Mouse (Mus musculus): Measurements from ENCODE around the gene Cd151.
A peak's percentile ranks its signal among the peaks of the same experiment; 100 is the strongest.
"Not testable (repeated sequence)": the region's sequence is repeated elsewhere in the genome, so short reads cannot be mapped to it uniquely, and the experiment has no call there.

Cd151 gene

DNA sequence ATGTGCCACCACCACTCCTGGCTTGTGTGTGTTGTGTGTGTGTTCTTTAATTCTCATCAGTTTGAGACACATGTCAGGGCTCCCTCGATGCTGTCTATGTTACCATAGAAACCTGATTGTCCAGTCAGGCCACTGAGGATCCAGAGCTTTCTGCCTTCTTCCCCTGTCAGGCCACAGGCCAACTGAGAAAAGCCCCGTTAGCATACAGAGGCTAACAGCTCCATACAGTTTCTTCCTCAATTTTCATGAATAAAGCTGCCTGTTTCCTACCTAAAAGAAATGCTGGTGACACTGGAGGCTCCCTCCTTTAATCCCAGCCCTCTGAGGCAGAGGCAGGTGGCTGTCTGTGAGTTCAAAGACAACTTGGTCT is 30.7 kb upstream of the Cd151 start:
- DNase-seq: no peak

DNA sequence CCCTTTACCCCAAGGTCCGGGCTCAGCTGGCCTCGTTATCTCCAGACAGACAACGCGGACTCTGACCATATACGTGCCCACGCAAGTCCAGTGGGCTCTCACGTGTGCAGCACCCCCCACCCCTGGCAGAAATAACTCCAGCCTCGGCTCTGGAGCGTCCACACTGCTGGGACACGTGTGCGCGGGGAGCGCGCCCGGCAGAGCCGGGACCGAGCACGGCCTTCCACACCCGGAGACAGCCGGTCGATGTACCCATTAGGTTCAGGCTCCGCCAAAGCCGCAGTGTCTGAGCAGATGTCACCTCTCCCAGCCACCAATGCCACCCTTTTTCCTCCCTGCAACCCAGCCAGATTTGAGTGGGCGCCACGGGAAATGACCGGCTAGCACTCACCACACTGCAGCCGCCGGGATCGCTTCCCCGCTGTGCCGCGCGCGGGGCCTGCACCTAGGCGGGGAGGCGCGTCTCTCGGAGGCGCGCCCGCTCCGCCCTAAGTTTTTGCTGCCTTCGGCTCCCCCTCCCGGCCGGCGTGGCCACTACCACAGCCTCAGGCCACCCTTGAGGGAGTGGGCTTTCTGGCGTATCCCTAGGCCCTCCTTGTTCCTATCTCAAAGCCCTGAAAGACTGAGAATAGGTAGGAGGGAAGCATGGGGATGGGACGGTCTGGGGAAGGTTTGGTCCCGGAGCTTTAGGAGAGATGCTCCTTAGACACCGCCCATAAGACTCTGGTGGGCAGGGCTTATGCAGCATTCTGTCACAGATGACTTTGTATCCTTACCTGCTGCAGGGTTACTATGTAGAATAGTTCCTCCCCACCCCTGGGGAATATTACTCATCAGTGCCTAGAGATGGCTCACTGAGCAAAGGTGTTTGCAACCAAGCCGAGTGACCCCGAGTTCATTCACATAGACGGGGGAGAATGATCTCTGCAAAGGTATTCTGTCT is 29.7 kb upstream of the Cd151 start, which contains the start of gene Slc25a22:
Gene Slc25a22, minus strand, starts transcription at position 715 of the 943 bp plus-strand sequence.
- peak; percentile 77 for DNase-seq

DNA sequence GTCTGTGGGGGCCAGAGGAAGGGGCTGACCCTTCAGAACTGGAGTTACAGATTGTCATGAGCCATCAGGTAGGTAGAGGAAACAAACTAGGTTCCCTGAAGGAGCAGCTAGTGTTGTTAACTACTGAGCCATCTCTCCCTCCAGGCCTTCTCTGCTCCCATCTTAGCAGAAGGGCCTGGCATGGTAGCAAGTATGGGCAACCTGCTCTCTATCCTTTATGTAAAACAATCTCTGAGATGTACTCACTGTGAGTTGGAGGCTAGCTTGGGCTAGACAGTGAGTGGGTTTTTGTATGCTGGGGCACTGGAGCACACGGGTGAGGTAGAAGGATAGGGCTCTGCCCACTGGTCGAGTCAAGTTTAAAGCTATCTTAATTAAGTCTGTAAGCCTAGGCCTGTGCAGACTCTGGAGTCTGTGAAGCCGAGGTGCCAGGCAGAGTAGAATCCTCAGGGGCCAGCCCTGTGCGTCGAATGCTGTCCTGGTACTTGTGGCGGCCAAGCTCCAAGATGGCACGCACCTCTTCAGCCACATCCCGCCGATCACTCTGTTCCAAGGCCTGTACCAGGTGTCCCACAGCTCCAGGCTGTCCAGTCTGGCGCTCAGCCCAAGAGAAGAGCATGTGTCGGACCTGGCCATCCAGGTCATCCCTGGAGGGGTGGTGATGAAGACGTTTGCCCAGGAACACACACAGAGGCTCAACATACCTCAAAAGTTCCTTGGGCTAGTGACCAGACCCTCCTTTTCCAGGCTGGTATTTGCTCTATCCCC is 28.8 kb upstream of the Cd151 start:
- DNase-seq: no peak

DNA sequence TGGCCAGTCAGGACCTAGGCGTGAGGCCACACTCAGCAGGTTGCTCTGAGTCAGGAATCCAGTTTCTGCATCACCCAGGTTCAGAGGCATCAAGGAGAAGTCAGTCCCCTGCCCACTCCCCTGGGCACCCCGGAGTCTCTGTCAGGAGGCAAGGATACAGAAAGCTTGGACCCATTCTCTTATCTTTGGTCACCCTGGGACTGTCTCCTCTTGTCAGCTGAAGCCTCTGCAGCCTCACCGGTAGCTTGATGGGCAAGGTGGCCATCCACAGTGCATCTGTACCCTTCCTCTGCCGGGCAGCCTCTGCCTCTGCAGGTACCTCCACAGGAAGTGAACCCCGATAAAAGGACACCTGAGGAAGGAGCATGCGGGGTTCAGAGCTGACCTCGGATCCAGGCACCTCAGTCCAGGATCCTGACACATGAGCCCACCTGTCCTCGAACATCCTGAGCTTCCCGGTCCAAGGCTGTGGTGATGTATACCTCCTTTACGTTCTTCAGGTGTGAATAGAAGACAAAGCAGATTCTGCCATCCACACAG is 28.0 kb upstream of the Cd151 start:
- no peak for DNase-seq

DNA sequence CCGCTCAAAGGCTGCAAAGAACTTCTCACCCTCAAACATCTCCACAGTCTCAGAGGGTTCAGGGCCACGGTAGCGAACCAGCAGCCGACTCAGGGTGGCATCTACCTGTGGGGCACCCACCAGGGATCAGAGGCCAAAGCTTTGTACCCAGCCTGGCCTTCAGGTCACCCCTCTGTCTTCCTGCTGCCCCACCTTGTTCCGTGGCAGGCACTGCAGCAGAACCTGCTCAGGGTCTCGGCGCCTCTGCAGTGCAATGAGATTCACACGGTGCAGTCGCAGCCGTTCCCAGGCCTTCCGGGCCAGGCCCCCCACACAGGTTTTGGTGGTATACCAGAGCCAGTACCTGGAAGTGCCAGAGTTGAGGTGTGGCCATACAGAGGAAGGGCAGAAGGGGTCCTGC is 27.4 kb upstream of the Cd151 start:
- no peak for DNase-seq

DNA sequence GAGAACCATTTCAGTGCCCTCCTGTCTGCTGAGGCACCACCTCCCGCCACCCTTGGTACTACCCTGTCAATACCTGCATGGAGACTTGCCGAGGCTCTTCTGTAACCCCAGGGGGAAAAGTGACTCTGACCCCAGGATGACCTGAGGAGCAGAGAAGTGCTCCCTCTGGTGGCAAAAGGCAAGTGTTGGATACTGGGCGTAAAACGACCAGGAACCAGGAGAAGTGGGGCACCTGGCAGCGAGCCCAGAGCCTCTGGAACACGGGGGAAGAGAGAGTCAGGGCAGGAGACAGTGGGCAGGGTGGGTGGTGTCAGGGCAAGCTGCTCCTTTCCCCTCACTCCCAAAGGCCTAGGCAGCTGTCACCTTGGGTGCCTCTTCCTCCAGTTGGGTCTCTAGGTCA is 26.6 kb upstream of the Cd151 start:
- DNase-seq: peak; percentile 70

DNA sequence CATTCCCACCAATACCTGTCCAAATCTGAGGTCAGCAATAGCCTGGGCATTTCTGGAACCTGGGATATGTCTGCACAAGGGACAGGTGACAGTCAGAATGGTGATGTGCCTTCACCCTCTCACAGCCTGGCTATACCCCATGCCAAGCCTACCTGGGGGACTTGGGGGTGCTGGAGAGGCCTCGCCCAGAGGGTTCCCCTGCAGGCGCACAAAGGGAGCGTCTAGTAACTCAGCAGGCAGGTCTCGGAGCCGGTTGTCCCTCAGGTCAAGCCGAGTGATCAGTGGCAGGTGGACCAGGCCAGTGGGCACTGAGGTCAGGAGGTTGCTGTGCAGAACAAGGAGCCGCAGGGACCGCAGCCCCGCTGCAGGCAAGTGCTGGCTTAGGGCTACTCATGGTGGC is 25.7 kb upstream of the Cd151 start:
- no peak for DNase-seq

DNA sequence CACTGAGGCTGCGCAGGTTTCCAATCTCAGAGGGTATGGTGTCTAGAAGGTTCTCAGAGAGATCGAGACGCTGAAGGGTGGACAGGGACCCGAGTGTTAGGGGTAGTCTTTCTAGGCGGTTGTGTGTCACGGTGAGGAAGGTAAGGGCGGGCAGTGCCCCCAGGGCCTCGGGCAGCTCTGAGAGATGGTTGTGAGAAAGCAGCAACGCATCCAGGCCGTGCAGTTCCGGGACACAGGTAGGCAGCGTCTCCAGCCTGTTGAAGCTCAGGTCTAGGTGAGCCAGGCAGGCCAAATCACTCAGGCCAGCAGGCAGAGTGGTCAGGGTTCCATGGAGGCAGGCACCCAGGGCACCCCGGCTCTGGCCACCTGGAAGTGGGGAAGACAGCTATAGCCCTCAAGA is 25.0 kb upstream of the Cd151 start:
- no peak for DNase-seq

DNA sequence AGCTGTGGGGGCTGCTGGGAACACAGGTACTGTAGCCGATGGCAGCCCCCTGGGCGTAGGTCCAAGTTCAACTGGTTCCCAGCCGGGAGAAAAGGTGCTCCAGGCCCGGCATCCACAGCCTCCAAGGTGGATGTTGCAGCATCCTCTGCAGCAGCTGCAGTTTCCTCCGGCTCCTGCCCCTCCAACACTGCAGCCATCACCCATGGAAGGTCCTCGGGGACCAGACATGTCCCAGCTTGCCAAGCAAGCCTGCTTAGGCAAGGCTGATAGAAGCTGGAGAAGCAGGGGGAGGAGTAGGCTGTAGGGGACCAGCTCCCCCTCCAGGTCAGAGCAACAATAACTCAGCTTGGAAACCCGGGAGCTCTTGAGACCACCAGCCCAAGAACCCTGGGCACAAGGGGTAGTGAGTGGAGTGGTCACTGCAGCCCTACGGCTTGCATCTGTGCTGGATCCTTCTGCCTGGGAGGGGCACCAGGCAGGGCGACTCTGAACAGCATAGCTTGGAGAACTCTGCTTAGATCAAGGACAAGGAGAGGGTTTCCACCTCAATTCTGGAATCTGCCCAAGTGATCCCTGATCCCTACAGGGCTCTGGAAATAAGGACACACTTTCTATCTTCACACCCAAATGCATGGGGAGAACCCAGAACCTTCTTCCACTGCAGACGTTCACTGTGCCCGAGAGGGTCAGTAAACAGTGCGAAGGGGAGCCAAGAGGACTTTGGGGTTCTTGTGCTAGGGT is 23.9 kb upstream of the Cd151 start:
- no peak for DNase-seq

DNA sequence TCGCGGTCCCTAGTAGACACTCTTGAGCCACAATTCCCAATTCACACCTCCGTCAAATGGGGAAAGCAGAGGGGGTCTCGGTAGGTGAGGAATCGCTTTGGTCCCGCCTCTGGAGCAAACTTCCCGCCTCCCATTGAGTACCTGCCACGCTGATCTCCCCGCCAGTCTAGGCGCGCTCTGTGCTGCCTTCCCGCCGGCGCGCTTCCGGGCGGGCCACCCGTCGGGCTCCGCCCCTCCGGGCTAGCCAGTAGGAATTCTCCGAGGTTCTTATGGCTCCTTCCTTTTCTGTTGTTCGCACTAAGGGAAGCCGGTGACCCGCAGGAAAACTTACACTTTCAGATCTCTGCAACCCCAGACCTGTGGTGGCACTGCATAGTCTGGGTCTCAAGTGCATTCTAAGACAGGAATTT is 23.4 kb upstream of the Cd151 start, which contains the start of gene Pidd1:
Gene Pidd1, minus strand, starts transcription at position 198 of the 410 bp plus-strand sequence.
- no peak for DNase-seq

DNA sequence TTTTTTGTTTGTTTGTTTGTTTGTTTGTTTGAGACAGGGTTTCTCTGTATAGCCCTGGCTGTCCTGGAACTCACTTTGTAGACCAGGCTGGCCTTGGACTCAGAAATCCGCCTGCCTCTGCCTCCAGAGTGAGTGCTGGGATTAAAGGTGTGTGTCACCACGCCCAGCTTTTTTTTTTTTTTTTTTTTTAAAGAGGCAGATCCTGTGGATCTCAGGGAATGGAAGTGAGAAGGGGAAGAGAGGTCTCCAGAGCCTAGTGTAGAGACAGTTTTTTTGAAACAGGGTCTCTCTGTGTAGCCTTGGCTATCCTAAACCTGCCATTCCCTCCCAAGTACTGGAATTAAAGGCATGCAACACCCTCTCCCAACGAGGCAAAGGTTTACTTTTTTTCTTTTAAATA is 20.8 kb upstream of the Cd151 start:
- DNase-seq: not testable (repeated sequence)

DNA sequence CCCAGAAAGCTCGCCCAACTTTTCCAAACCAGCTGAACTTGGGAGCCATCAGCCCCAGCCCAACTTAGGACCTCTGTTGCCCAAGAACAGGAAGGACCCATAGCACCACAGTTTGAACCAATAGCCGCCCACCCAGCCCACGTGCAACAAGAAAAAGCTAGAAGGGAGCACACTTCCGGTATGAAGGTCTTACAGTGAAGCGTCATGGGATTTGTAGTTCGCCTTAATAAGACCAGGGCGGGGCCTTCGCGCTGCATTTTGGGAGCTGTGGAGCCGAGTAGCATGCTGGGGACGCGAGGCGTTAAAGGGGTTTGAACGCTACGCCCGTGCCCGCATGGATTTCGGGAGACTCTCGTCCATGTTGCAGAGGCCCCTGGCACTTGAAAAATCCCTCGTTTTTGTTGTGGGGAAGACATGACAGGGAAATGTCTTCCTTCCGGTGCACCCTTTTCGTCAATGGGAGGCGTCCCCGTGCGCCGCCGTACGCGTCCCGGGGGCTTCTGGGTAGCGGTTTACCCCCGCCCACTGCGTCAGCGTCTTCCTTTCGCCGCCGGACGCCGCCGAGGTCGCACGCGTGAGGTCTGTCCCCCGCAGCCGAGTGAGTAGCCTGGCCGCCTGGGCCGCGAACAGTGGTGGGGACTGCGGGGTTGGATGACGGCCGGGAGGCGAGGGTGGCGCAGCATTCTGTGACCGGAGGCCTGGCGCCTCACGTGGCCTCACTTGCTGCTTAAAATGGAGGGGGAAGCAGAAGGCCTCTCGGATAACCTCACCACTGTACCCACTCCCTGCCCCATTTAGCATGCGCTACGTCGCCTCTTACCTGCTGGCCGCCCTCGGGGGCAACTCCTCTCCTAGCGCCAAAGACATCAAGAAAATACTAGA is 19.8 kb upstream of the Cd151 start, which contains the start of gene Rplp2:
Gene Rplp2, plus strand, starts transcription at position 261 of the 882 bp plus-strand sequence.
- DNase-seq: peak; percentile 96

DNA sequence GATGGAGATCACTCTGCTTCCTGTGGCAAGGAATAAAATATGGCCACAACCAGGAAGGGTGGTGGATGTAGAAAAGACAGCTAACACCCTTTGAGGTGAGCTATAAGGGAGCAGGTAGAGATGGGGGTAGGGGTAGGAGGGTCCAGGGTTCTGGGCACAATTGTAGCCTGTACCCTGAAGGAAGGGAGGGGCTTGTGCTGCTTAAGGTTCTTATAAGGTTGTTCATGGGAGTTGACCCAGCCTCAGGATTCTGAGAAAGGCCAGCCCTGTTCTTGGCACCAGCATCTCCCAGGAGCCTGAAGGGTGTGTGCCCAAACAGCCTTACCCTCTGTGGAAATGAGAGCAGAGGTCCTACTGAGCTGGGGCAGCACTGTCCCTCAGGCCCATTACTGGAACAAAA is 15.3 kb upstream of the Cd151 start:
- no peak for DNase-seq

DNA sequence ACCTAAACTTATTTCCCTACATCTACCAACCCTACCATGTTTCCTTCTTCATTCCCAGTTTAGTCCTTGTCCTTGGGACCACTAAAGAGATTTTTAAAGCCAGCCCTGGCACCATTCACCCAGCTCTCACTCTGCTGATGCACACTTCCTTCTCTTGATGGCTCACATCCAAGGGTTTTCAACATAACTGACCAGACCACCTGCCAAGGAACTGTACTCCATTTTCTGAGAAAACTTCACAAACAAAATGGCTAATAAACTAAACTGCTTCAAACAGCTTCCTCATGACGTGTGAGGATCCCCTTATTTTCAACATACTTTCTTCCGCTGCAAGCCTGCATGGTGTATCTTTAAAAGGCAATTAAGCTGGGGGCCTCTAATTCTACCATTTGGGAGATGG is 13.6 kb upstream of the Cd151 start:
- DNase-seq: no peak

DNA sequence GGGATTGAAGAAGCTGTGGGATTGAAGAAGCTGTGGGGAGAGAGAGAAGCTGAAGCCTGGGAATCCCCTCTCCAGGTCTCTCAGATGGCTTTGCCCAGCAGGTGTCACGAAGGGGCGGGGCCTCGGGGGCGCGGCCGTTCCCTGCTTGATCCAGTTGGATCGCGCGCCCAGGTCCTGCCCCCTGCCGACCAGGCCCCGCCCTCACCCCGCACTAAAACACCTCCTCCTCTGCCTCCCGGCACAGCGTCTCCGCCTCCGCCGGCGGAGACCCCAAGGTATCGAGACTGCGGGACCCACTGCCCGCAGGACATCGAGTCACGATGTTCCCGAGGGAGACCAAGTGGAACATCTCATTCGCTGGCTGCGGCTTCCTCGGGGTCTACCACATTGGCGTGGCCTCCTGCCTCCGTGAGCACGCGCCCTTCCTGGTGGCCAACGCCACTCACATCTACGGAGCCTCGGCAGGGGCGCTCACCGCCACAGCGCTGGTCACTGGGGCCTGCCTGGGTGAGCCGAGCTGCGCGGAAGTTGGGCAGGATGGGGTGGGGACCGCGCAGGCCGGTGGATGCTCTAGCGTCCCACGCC is 12.1 kb upstream of the Cd151 start, which contains the start of gene Pnpla2:
Gene Pnpla2, plus strand, starts transcription at position 232 of the 585 bp plus-strand sequence.
- peak; percentile 96 for DNase-seq

DNA sequence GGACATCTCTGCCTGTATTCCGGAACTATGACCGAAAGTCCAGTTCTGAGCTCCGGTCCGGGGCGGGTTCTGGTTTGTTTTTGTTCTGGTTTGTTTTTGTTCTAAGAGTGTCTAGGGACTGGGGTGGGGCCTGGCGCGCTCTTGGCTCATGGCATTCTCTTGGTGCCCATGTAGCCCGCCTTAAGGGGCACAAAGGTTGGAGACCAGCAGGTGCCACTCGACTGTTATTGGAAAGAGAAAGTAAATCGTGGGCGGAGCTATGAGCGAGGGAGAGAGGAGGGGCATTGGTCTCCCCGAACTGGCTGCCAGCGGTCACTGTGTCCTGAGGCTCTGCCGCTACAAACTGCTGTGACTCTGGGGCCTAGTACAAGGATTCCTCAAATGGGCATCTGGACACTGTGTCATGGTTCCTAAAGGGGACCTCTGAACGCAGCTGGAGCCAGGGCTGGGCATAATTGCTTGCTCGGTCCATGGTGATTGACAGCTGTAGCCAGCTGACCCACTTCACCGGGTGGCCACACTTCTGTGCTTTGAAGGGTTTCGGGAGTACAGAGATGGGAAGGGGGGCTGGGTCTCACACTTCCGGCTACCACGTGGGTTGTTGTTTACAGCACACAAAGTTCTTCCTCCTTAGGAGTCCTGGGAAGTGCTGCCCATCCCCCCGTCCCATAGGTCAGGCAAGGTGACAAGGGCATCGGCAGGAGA is 11.4 kb upstream of the Cd151 start:
- DNase-seq: peak; percentile 95

DNA sequence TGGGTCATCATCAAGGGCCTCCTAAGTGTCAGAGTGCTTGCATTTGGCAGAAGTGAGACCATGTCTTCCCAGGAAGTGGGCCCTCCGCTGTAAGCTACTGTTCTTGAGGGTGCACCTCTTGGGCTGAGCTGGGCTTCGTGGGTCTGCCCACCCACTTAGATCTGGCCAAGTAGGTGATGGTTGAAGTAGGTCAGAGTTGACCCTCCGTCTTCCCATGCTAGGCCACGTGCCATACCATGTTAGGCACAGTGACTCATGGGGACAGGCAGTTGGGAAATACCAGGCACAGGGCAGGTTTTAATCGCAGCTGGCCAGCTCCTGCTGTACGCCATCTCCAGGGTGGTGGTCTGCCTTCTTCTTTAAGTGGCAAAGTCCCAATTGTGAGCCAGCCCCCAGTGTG is 10.5 kb upstream of the Cd151 start:
- no peak for DNase-seq

DNA sequence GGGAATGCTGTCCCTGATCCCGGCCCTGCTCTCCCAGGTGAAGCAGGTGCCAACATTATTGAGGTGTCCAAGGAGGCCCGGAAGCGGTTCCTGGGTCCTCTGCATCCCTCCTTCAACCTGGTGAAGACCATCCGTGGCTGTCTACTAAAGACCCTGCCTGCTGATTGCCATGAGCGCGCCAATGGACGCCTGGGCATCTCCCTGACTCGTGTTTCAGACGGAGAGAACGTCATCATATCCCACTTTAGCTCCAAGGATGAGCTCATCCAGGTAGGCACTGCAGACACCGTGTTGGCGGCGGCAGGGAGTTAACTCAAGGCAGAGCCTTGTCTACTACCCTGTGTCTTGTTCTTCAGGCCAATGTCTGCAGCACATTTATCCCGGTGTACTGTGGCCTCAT is 10.0 kb upstream of the Cd151 start:
- no peak for DNase-seq

DNA sequence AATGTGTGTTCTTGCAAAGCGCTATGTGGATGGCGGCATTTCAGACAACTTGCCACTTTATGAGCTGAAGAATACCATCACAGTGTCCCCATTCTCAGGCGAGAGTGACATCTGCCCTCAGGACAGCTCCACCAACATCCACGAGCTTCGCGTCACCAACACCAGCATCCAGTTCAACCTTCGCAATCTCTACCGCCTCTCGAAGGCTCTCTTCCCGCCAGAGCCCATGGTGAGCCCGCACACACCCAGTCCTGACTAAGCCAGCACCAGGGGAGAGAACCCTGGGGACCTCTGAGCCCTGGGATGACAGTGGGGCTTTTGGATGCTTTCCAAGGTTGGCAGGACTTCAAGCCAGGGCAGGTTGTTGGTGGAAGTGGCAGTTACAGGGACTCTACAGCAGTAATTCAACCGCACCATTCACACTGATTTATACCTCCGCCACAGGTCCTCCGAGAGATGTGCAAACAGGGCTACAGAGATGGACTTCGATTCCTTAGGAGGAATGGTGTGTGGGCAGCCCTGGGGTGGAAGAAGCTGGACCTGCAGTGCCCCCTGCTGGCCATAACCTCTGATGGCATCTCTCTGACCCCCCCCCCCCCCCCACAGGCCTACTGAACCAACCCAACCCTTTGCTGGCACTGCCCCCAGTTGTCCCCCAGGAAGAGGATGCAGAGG is 9.1 kb upstream of the Cd151 start:
- DNase-seq: peak; percentile 72

DNA sequence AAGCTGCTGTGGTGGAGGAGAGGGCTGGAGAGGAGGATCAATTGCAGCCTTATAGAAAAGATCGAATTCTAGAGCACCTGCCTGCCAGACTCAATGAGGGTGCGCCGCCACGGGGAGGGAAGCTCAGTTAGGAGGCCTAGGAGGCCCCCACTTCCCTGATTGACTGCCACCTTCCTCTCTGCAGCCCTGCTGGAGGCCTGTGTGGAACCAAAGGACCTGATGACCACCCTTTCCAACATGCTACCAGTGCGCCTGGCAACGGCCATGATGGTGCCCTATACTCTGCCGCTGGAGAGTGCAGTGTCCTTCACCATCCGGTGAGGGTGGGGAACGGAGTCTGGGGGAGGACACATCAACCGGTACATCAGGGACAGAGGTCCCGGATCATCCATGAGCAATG is 8.5 kb upstream of the Cd151 start:
- no peak for DNase-seq
